Mouse (Mus musculus) lung, postnatal 36 days (tissue): ENCODE results near the gene Dcxr.

Experiments used
- DNase-seq: peaks from one replicate; pipeline ENCODE4 v3.0.0; 2022; ENCODE audit warnings: mixed read lengths

The Dcxr gene

DNA sequence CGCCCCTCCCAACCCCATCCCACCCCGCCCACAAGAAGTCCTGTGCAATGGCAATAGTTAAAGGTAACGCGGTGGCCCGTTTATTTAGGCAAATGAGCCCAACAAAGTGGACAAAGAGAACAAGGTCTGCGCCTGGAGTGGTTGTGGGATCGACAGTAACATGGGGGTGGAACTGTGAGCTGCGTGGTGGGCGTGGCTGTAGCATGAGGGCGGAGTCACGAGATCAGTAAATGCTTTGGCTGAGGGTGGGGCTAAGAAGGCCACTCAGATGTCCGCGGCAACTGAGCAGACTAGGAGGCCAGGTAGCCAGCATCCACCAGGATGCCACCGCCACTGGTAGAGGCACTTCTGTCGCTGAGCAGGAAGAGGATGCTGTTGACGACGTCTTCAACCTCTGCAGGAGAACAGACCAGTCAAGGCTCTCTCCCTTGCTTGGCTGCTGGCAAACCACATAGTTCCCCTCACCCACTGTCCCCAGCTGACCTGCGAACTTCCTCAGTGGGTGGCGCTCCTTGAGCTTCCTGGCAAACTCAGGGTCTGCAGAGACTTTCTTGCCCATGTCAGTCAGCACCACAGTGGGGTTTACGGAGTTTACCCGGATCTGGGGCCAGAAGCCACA, 2.5 kb upstream of the Dcxr start:
- peak; percentile 88 for DNase-seq

DNA sequence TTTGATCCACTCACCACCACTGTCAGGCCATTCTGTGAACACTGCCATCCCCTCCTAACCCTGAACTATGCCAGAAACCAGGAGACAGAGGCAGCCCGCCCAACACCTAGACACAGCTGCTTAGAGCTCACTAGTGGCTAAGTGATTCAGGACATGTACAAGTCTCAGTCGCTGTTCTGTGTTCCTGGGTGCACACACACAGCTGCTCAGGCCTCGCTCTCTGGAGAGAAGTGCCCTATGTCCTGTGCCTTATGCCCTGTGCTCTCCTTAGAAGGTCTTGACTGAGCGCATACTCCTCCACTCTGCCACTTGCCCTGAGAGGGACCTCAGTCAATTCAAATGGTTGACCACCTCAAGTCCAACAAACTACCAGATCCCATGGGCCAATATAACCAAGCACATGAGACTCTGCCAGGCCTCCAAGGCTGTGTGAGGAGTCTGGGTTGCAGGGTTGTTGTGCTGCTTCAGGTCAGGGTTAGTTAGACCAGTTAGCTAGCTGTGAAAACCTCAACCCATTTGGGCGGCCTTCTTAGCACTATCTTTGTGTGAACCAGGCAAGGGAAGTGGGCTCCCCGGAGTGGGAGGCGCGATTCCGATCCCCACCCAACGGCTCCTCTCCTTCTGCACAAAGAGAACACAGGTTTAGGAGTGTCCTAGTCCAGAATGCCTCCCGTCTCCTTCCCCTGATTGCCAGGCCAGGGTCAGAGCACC, 1.6 kb upstream of the Dcxr start:
- DNase-seq, result peak; percentile 47

DNA sequence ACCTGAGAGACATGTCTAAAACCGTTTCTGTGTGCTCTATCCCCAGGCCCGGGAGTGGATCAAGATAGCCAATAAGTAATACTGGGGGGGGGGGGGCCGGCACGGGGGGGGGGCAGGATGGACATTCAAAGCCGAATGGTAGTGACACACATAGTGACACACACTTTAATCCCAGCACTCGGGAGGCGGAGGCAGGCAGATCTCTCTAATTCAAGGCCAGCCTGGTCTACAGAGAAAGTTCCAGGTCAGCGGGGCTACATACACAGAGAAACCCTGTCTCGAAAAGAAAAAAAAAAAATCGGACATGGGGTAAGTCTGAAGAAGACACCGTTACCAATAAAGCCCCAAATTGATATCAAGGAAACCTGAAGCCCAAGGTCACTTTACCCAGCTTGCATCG, 483 bp upstream of the Dcxr start:
- DNase-seq, result peak; percentile 68

DNA sequence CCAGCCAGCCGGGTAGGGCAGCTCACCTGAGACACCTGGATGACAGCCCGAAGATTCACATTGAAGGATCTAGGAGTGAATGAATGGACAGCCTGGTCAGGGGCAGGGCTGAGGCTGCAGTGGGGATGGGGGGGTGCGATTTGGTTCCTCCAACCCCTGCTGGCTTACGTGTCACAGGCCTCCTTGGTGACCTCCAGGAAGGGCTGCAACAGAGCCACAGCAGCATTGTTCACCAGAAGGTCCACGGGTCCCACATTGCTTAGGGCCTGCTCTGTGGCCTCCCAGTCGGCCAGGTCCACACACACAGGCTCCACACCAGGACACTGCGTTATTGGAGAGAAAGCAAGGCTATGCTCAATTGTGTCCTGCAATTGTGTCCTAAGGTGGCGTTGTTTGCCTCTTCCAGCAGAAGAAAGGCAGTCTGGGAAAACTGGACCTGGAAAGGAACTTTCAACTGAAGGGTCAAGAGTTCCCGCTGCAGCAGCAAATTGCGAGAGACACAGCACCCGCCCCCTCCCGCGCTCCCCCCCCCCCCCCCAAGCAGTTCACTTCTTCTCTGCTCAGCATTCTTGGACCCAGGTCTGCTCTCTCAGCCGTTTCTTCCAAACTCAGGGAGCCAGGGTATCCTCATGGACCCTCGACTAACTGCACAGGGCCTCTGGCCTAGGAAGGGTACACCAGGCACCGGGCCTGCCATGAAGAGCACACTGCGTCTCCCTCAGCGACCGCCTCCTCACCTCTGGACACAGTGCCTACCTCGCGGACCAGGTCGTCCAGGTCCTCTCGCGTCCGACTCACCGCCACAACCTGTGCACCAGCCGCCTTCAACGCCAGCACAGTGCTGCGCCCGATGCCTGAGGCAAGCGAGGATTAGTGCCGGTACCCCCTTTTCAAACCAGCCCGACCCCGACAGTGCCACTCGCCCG, 575 bp downstream of the Dcxr start:
- peak; percentile 27 for DNase-seq

- no peak for DNase-seq
Observed at GRCm38 (mm10) chr11:120723509-120723908, 3.6 kb downstream of the Dcxr start.

- peak; percentile 44 for DNase-seq
Observed at GRCm38 (mm10) chr11:120722761-120723382, 4.2 kb downstream of the Dcxr start.

GRCm38 (mm10) chr11:120722067-120722630, 4.9 kb downstream of the Dcxr start:
- DNase-seq, result no peak

DNA sequence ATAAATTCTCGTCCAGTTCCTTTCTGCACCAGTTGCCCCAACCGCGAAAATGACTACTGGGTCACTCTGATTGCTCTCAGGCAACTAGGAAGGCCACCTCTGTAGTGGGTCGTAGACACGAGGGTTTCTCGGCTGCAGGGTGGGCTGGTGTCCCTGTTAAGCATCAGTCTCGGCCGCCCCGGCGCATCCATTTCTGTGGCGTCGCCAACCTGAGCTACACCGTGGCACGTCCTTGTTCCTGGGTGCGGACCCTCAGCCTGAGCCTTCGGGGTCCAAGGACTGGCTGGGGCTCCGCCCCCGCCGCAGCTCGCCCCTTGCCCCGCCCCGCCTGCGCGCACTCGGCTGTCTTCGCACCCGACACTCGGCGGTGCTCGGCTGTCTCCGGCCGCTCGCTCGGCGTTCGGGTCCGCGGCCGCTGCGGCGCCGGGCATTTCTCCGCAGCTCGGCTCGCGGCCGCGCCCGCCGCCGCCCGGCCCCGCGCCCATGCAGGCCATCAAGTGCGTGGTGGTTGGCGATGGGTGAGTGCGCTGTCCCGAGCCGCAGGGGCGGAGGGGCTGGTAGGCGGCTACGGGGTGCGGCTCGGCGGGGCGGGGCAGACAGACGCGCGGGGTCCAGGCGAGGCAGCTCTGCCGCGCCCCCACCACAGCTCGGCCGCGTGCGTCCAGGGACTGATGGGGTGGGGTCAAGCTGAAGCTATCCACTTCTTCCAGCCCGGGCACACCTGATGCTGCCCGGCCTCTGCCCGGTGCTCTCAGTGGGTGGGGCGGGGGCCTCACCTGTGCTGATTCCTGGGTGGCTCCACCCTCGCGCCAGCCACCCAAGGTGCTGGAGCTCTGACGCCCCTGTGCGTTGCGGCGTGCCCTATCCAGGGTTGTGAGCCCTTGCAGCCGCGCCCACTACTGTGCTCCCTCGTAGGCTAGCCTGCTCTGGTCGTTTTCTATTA, 5.7 kb downstream of the Dcxr start, which contains the start of gene Rac3:
Rac3 (plus strand) TSS at position 347 of the 943 bp plus-strand sequence.
- peak; percentile 81 for DNase-seq

- peak; percentile 91 for DNase-seq
Observed at GRCm38 (mm10) chr11:120720450-120720849, 6.6 kb downstream of the Dcxr start.

GRCm38 (mm10) chr11:120719841-120720376, 7.2 kb downstream of the Dcxr start:
- no peak for DNase-seq

GRCm38 (mm10) chr11:120719242-120719641, 7.8 kb downstream of the Dcxr start:
- no peak for DNase-seq

- no peak for DNase-seq
Observed at GRCm38 (mm10) chr11:120715131-120715530, 11.9 kb downstream of the Dcxr start.

- no peak for DNase-seq
Observed at GRCm38 (mm10) chr11:120714546-120714945, 12.5 kb downstream of the Dcxr start.

- peak; percentile 100 for DNase-seq
Observed at GRCm38 (mm10) chr11:120713580-120714518, 13.2 kb downstream of the Dcxr start, which contains the start of the genes Cenpx and Lrrc45. Cenpx (minus strand) TSS chr11:120713738. Lrrc45 (plus strand) TSS chr11:120713925.

GRCm38 (mm10) chr11:120712771-120713568, 14.1 kb downstream of the Dcxr start:
- peak; percentile 50 for DNase-seq

- no peak for DNase-seq
Observed at GRCm38 (mm10) chr11:120711980-120712604, 15.0 kb downstream of the Dcxr start.

- DNase-seq, result no peak
Observed at GRCm38 (mm10) chr11:120710672-120711071, 16.4 kb downstream of the Dcxr start.

DNA sequence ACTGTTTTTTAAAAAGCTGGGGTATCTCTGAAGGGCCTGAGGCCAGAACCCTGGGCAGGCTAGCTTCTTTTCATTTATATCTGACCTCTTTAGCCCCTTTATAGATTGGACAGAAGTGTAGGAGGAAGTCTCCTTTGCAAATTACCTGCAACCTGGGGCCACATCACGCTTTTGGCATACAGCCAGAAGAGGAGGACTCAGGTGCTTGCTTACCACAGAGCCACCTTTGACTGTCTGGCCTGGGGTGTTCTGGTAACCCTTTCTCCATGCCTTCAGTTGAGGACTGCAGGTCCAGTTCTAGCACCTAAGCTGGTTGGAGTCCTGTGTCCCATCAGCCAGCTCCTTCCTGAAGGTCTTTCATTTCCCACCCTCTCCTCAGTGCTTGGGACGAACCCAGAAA, 17.5 kb downstream of the Dcxr start:
- DNase-seq, result peak; percentile 37
